Mouse (Mus musculus) myocyte (in vitro differentiated cells): ENCODE data around the gene Pde4a.

Source experiments
- E2F4 ChIP-seq: IDR thresholded peaks from one replicate; pipeline ENCODE4 v1.6.1; 2011; ENCODE audit warnings: mild to moderate bottlenecking, control low read depth, moderate library complexity; ENCODE audit not compliant: insufficient read depth
- MAX ChIP-seq: IDR thresholded peaks from one replicate; pipeline ENCODE4 v1.6.1; 2011; ENCODE audit warnings: low read depth, mild to moderate bottlenecking, control low read depth
- MYOG ChIP-seq, 3 experiments: IDR thresholded peaks; one replicate each; pipeline ENCODE4 v1.6.1; 2011; ENCODE audit warnings: control low read depth in 2 of 3, low read depth in 2 of 3, mild to moderate bottlenecking in 2 of 3; ENCODE audit not compliant: insufficient read length in 2 of 3, control insufficient read depth in 1 of 3, insufficient read depth in 1 of 3
- POLR2A ChIP-seq: IDR thresholded peaks from one replicate; pipeline ENCODE4 v1.6.1; 2011; ENCODE audit warnings: low read depth, mild to moderate bottlenecking, control low read depth, moderate library complexity; ENCODE audit not compliant: insufficient read length
- POLR2AphosphoS2 ChIP-seq: IDR thresholded peaks from one replicate; pipeline ENCODE4 v1.6.1; 2011; ENCODE audit warnings: low read depth, control low read depth; ENCODE audit not compliant: insufficient read length
- REST ChIP-seq: IDR thresholded peaks from one replicate; pipeline ENCODE4 v1.6.1; 2011; ENCODE audit warnings: mild to moderate bottlenecking, control low read depth, moderate library complexity; ENCODE audit not compliant: insufficient read depth, insufficient read length
- TCF12 ChIP-seq: IDR thresholded peaks from one replicate; pipeline ENCODE4 v1.6.1; 2011; ENCODE audit warnings: mild to moderate bottlenecking, control low read depth; ENCODE audit not compliant: poor library complexity, insufficient read depth, severe bottlenecking
- USF1 ChIP-seq: IDR thresholded peaks from one replicate; pipeline ENCODE4 v1.6.1; 2011; ENCODE audit warnings: low read depth, mild to moderate bottlenecking, control low read depth, moderate library complexity

DNA sequence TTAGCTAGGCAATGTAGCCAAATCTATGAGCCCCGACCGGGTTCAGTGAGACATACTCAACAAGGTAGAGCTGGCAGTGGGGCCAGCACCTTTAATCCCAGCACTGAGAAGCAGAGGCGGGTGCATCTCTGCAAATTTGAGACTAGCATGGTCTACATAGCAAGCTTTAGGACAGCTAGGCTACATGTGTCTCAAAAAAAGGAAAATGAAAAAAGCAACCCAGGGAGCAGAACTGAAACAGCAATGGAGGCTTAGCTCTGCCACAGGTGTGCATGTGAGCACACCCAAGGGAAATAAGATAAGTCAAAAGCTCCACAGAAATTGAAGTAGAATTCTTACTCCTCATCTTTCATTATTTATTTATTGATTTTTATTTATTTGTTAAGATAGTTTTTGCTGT, 33.4 kb downstream of the Pde4a start:
- TF ChIP-seq MYOG (IDR thresholded peaks at IDR 0.05; ENCODE audit: control insufficient read depth in 1 of 3, insufficient read depth in 1 of 3, insufficient read length in 2 of 3, low read depth in 2 of 3) (no peak), E2F4 (no peak), POLR2A (no peak), TCF12 (no peak), USF1 (no peak), POLR2AphosphoS2 (no peak), MAX (no peak), REST (no peak)
